Mouse (Mus musculus) embryo, embryonic 9.5 days (tissue): Measurements from ENCODE around the gene Stxbp4.
A peak's percentile ranks its signal among the peaks of the same experiment; 100 is the strongest.

ENCODE experiments used
- DNase-seq: peaks from one replicate; pipeline ENCODE4 v3.0.0-alpha.2; 2017; ENCODE audit errors: extremely low spot score

Stxbp4 gene

DNA sequence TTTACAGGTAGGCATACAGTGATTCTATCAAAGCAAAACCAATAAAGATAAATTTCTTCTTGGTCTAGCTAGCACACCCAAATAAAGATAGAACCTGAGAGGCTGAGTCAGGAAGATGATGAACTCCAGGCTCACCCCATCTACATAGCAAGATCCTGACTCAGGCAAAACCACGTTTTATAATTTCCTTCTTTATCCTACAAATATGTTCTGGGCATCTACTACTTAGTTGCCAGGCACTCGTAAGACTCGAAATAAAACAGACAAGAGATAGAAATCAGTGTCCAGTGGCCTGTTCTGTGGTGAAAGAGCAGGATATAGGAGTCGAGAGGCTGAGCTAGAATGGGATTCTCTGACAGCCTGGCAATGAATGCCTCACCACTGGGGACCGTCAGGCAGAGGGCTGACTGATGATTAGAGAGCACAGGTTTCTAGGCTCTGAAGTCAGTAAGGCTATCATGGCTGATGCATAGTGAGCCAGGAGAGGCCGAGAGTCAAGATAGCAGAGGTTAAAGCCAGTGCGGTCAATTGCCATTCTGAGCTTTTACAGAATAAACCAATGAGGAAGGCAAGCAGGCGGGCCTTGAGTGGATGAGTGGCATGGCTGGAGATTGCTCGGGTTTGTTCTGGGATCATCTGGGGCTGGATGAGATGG, 12.5 kb upstream of the Stxbp4 start:
- no peak for DNase-seq

GRCm38 (mm10) chr11:90649777-90650176, 11.9 kb upstream of the Stxbp4 start:
- no peak for DNase-seq

DNA sequence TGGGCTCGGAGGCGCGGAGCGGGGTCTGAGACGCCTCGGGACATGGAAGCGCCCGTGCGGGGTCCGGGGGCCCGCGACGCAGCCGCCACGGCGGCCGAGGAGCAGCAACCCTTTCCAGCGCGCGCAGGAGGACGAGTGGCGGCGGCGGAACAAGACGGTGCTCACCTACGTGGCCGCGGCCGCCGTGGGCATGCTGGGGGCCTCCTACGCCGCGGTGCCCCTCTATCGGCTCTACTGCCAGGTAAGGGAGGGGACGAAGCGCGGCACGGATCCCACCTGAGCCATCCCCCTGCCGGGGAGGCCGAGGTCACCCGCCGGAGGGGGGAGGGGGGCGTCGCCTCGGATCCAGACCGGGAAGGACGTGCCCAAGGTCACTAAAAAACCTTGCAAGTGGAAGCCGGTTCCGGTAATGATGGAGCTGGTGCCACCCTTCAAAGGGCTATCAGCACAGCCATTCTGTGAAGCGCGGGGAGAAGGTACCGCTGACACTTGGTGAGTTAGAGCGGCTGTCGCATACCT, 487 bp upstream of the Stxbp4 start:
- DNase-seq, result no peak

DNA sequence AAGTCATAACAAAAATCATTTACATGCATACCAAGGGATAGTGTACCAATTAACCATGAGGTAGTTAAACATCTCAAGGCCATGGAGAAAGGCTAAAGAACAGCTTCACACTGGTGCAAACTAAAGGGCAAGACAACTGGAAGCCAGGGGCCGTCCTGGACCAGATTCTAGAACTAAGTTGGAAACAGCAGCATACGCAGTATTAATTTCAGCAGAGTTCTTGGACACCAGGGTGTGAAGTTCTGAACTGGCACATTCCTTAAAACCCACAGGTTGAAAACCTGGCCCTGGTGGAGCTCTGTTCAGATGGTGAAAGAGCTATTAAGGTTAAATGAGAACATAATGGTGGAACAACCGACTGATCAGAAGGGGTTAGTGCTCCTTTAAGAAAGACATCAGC, 3.2 kb downstream of the Stxbp4 start:
- no peak for DNase-seq

DNA sequence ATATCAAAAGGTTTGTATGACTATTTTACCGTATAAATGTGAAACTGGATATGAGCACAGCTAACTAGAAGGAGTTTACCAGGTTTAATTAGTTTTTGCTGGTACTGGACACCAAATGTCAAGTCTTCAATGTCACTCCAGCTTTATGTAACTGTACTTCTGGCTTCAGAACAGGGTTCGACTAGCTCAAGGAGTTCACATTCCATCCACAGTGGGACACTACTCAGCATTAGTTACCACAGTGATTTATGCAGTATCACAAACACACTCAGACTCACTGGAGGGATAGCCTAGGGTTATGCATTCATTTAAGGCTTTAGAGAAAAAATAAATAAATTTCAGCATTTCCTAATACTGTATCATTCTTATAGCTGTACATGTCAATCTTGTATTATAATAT, 5.4 kb downstream of the Stxbp4 start:
- DNase-seq, result no peak

GRCm38 (mm10) chr11:90627751-90628150, 10.1 kb downstream of the Stxbp4 start:
- no peak for DNase-seq

- DNase-seq, result no peak
Observed at GRCm38 (mm10) chr11:90625174-90625573, 12.7 kb downstream of the Stxbp4 start.

GRCm38 (mm10) chr11:90623477-90623876, 14.4 kb downstream of the Stxbp4 start:
- DNase-seq, result peak; percentile 21

DNA sequence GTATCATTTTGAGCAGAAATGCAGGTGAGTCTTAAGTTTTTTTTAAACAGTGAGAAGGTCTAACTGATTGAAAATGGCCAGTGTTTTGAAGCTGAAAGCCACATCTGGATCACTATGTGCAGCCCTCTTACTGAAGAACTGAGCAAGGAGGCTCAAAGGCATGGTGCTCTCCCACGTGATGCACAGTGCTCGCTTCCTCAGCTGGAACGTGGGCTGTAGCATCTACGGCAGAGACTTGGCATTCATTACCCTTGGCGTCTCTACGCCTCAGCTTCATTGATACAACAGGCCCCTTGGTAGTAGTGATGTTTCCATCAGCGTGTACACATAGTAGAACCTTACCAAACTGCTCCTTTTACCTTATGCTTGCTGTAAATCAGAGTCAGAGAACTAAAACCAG, 15.4 kb downstream of the Stxbp4 start:
- no peak for DNase-seq

DNA sequence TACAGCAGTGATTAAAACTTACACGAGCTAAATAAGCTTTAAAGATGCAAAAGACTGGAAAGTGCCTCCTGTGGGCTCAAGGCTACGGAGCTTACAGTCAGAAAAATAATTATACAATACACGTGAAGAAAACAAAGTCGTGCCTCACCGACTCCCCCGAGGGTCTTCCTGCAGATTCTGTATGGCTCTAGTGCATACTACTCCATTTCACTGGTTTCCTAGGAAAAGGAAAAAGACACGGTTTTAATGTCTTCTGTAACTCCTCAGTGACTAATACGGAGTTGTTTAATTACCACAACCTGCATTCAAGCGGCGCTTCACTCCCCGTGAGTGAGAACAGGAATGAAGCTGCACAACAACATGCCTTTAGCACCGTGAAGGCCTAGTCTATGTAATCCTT, 15.8 kb downstream of the Stxbp4 start:
- no peak for DNase-seq

GRCm38 (mm10) chr11:90616431-90616830, 21.5 kb downstream of the Stxbp4 start:
- DNase-seq, result no peak

DNA sequence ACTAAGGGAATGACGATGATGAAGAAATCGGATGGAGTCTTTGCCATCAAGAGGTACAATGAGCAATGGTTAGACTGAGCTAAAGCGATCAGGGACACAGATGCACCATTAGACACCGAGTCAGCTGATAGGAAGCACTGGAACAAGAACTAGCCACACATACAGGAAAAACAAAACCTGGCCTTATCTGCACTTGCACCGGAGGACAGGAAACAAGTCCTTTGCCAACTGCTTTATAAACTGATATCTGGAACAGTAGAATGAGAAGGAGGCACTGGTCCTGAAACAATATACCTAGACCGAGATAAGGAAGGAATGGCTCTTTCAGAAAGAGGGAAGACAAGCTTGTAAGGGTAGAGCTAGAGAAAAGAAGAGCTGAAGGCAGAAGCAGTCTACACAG, 23.1 kb downstream of the Stxbp4 start:
- no peak for DNase-seq

DNA sequence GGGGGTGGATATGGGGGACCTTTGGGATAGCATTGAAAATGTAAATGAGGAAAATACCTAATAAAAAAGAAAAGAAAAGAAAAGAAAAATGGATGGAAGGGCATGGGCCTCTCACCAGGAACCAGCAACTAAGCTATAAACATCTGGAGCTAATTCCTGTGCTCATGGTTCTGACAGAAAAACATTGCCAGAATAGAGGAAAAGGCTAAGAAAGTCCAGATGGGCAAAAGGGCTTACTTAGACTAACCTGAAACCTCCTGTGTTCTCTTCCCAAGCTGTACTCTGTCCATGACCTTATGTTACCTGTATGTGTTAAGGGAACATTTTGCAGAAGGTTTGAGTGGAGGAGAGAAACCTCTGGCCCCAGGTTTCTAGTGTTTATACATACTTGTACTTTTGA, 25.8 kb downstream of the Stxbp4 start:
- no peak for DNase-seq

DNA sequence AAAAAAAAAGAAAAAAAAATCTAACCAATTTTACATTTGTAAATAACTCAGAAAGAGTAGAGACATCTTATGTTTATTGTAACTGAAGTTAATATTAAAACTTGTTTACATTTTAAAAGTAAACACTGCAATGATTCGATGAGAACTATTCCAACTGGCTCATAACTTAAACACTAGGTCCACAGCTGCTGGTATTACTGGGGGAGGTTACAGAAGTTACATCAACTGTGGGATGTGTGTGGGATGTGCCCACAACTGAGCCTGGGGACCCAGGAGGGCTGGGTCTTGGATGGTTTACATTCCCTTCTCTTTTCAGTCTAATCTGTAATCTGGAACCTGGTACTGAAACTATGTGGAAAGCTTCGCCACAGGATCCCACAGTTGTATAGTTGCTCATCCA, 34.8 kb downstream of the Stxbp4 start:
- DNase-seq, result no peak

DNA sequence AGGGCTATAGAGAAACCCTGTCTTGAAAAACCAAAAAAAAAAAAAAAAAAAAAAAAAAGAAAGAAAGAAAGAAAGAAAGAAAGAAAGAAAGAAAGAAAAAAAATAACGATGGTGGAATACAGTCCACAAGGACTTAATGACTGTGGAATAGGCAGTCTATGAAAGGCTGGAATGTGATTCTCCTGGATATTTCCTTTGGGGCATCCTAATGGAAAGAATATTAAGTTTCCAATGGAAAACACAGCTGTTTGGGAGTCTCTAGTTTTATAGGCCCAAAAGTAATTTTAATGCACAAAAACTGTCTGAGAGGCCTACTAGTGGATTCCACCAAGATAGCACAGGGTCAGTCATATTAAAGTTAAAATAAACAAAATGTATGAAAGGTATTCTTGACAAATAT, 42.1 kb downstream of the Stxbp4 start:
- DNase-seq, result no peak

DNA sequence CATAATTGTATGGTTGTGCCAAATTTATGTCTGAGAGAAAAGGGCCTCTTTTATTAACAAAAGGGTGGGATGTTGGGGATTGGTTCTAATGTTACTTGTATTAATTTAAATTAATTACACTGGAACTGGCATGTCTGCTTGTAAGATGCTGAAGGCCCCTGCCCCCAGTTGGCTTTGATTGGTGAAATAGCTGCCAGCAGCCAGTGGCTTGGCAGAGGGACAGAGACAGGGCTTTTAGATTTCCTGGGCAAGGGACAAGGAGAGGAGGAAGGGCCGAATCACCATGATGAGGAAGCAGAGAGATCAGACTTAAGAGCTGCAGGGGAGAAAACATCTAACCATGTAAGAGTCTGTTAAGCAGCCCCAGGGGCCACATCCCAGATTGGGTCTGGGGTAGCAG, 46.9 kb downstream of the Stxbp4 start:
- no peak for DNase-seq

GRCm38 (mm10) chr11:90586203-90586602, 51.7 kb downstream of the Stxbp4 start:
- no peak for DNase-seq

DNA sequence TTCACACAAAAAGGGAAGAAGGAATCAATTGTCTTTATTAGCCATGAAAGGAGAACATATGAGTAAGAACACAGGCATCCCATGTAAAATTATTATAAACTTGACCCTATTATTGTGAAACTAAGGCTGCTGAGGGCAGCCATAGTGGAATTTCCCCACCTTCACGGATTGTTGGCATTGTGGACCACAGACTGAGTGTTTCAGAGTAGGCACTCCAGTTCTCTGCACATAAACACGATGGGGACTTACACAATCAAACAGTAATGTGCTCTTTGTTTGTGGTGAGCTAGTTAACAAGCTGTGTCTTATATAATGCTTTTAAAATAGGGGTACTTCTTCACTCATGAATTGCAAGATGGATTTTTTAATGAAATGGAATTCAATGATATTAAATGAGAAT, 52.1 kb downstream of the Stxbp4 start:
- DNase-seq, result no peak

GRCm38 (mm10) chr11:90577057-90577780, 60.7 kb downstream of the Stxbp4 start:
- DNase-seq, result no peak

DNA sequence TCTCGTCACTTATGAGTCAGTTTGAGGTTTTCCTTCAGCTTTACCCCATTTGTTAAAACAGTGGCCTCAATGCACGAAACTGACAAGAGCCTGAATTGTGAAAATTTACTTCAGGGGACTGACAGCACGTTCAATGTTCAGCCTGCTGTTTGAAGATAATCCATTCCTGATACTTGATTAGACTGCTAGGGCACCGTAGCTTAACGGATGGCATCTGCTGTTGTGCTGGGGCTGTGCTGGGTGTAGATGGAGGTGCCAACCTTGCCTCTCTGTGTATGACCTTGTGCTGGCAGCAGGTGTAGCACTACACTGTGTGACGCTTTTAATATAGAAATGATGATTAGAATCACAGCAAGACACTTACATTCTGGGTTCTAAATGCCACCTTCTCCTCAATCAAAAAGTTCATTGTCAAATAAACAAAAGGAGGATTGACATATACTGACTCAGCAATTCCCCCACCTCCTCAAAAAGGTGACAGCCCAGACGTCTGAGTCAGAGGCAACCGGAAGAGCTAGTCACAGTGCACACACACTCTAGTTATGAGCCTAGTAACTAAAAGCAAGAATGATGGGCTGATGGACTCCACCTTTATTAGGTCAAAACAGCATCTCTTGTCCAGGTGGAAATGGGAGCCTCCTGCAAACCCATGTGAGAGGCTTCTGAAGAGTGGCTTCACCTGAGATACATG, 61.5 kb downstream of the Stxbp4 start:
- no peak for DNase-seq

DNA sequence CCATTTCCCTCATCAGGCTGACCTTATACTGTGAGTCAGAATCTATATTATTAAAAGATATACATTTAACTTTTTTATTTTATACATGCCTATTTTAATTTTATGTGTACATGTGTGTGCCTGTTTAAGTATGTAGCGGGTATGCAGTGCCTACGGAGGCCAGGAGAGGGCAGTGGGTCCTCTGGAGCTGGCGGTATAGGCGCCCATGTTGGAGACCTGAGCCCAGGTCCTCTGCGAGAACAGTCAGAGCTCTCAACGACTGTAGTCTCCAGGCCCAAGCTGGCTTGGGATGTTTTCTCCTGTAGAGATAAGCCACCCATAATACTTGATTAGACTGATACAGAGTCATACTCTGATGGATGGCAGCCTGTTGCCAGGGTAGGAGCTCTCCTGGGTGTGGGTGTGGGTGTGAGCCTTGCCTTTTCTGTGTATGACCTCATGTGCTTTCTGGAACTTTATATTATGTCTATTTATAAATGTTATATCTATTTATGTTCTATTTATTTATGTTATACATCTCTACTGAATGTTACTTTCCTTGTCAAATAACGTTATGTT, 62.3 kb downstream of the Stxbp4 start:
- no peak for DNase-seq

- DNase-seq, result no peak
Observed at GRCm38 (mm10) chr11:90570646-90571259, 67.1 kb downstream of the Stxbp4 start.
